Mouse (Mus musculus) heart, postnatal 36 days (tissue): ENCODE results near the gene Mvk. TPM values are rescaled to one million over a fixed set of nuclear protein-coding genes. Genes with fewer than 3 reads are reported as not detected.

Experiments used
- DNase-seq, 2 experiments: peaks; one replicate each; pipeline ENCODE4 v3.0.0; 2021 to 2022
- intact Hi-C: fragments of 180-260 bp; cut with DNase I; formaldehyde crosslinking; loops from one replicate; pipeline ENCODE4 v1.15.1; 2025
- microRNA-seq, 2 experiments: library from miRNA; unstranded; fragments of <30 nt; microRNA quantifications; one replicate each; pipeline ENCODE4 v1.2.0; 2021; ENCODE audit warnings: borderline number of aligned reads in 2 of 2
- total RNA-seq, 2 experiments: library from RNA; stranded (reverse); gene quantifications; 2 replicates each; pipeline ENCODE4 v1.2.3; 2021

Mvk gene
- total RNA-seq, 2 experiments from 2014 or later: 9.3 to 12.2 TPM

DNA sequence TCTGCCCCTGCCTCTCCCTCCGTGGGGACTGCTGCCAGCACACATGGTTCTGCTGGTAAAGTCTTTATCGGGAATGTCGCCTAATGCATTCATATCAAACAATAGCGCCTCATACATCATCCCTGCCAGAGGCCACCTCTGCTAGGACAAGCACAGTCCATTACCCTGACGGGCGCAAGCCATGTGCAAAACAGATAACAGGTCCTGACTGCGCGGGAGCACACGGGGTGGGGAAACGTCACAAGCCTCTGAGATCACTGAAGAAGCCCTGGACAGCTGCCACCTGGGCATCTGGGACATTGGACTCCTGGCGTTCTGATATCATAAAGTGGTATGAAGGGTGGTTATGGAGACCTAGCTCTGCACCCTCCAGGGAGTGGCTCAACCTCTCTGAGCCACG, 63.3 kb downstream of the Mvk start:
- intact Hi-C loops: no loop called here
- peak in 1 of 2 experiments; percentile 19 for DNase-seq

- DNase-seq: no peak
- intact Hi-C loops: no loop called here
Observed at GRCm38 (mm10) chr5:114507964-114508363, 63.9 kb downstream of the Mvk start.

DNA sequence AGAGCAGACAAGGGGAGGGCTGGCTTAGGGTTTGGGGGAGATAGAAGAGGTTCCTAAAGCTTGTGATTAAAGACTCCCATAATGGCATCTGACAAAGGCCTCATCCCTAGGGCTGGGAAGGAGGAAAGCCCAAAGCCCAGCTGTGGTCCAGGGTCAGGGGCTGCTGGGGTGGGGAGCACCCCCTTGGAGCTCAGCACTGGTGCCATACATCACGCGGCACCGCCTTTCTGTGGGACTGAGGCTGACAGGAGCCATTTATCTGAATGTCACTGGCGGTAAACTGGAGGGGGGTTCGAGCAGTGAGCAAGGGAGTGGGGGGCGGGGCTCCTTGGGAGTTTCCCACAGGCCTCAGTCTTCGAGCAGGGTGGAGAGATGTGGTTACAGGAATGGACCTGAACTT, 65.4 kb downstream of the Mvk start:
- intact Hi-C loops: no loop called here
- DNase-seq: no peak

Small RNA genes lying within 50 kb of the gene (microRNA-seq; reads per million reads assigned to microRNA genes)
- 0 reads per million in 2 experiments for gene Mir7027

Other genes starting within 250 kb of the Mvk start
- not detected for gene Foxn4, start 170.5 kb upstream of the Mvk start, total RNA-seq
- gene Myo1h, start 155.1 kb upstream of the Mvk start, total RNA-seq: under 1 TPM in 1 of 2 experiments, not detected in 1; 0.14 TPM
- gene Kctd10, start 63.8 kb upstream of the Mvk start, total RNA-seq: 10 to 100 TPM; 49.4 to 51.4 TPM
- gene Ube3b, start 63.7 kb upstream of the Mvk start, total RNA-seq: 10 to 100 TPM; 82.8 to 96.4 TPM
- gene Mmab, start 209 bp upstream of the Mvk start, total RNA-seq: 10 to 100 TPM; 16.2 to 18.3 TPM
- 1 to 10 TPM; 1.6 to 1.9 TPM for gene Fam222a, start 123.7 kb downstream of the Mvk start, total RNA-seq
- gene Trpv4, start 214.2 kb downstream of the Mvk start, total RNA-seq: 1 to 10 TPM; 2.6 to 7.0 TPM
- gene Gltp, start 246.7 kb downstream of the Mvk start, total RNA-seq: 10 to 100 TPM; 16.0 to 17.2 TPM